Mouse (Mus musculus): ENCODE results near the gene Ccdc188.
"Not testable (repeated sequence)": the region's sequence is repeated elsewhere in the genome, so short reads cannot be mapped to it uniquely, and the experiment has no call there.

The Ccdc188 gene

DNA sequence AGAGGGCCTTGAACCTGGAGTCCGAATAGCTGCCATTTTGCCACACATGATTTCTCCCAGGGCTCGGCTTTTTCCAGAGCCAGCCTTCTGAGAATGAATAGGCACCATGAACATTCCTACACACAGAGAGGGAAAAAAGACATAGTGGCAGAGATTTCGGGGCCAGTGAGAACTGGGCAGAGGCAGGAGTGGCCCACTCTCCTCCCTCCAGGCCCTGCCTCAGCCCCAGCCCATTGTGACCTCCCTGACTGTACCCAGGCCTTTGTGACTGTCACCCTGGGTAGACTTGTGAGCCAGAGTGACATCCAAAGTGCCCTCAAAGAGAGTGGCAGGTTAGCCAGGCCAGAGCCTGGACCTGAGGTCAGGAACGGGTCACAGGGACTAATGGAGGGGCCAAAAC, at the start of gene Ccdc188:
Gene Ccdc188 (plus strand): TSS at position 301 of the 400 bp plus-strand sequence.
- ATAC-seq (ENCODE audit: low TSS enrichment), result no peak

DNA sequence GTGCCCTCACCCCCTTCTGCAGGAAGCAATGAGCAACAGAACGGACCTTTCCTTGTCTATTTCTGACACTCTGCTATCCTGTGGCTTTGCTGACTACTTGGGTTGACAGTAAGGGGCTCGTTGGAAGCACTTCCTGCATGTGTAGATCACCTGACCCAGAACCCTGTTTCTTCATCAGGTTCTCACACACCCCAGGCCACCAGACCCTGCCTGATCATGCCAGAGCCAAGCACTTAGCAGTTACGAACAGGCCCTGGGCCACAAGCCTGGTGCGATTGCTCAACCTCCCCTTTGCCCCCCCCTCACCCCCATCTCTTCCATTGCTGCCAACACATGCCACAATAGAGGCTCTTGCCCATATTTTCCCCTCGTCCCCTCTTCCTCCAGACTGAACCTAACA, 48.5 kb upstream of the Ccdc188 start:
- no peak for ATAC-seq (ENCODE audit: low TSS enrichment)

DNA sequence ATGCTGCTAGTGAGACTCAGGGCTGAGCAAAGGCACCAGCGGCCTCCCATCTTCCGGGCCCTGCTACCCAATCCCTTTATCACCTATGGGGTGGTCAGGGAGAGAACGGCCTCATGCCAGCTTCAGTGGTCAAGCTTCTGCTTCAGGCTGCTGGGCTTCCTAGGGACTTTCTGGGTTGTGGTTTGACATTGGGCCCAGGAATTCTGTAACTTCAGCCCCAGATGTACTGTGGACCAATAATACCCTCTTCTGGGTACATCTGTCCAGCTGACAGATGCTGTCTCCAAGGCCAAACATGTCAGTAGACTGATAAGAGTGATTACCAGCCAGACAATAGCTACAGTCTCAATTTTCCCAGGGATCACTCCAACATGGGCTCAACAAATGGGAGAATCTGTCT, 47.9 kb upstream of the Ccdc188 start:
- ATAC-seq (ENCODE audit: low TSS enrichment), result no peak

DNA sequence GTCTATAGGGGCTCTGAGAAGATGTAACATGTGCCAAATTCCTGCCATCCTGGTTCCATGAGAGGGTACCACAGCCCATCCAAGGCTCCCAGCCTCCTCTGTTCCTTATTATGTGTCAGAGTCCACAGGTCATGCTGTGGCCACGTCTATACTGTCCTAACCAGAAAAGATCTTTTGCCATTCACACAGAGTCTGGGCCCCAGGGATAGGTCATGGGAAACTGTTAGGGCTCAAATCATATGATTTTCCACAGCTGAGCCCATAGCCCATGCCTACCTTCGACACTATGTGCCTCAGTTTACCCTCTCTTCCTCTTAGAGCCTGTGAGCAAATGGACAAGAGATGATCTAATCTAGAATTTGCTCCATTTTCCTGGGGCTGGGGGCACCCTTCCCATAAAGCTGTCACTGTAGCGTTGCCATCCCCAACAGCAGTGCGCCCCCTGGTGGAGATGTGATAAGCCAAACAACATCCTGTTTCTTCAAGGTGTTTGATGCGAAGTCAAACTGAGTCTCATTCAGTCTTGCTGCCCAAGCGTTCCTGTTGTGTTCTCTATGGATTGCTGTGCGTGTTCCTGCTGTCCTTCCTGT, 45.3 kb upstream of the Ccdc188 start:
- no peak for ATAC-seq (ENCODE audit: low TSS enrichment)

DNA sequence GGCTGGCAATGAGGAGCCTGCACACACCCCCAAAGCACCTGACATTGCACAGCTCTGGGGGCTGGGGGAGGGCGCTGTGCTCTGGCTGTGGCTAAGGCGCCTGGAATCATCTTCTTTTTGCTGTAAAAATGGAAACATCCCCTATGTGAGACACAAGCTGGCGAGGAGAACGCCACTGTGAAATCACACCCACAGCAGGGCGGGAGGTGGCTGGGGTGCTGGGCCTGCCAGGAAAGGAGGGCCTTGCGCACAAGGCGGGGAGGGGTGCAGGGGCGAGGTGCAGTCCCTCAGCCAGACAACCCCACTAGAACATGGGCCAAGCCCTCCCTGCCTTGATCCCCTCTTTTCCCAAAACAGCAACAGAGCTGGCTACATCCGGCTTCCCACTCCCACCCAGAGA, 44.4 kb upstream of the Ccdc188 start:
- peak; percentile 69 for ATAC-seq (ENCODE audit: low TSS enrichment)

DNA sequence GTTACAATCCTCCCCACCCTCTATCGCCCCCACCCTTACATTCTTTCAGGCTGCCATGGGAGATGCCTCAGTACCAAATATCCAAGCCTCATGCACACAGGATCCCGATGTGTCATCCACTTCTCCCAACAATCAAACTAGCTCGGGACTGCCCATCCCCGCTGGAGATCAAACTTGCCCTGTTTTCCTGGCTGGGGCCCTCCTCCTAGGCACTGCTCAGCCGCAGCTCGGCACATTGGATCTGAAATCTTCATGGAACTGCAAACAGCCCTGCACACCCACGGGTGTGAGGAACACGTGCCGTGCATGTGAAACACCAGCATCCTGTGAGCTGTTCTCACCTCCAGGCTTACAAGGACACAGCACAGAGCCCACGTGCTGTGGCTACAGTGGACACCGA, 43.9 kb upstream of the Ccdc188 start:
- peak; percentile 52 for ATAC-seq (ENCODE audit: low TSS enrichment)

DNA sequence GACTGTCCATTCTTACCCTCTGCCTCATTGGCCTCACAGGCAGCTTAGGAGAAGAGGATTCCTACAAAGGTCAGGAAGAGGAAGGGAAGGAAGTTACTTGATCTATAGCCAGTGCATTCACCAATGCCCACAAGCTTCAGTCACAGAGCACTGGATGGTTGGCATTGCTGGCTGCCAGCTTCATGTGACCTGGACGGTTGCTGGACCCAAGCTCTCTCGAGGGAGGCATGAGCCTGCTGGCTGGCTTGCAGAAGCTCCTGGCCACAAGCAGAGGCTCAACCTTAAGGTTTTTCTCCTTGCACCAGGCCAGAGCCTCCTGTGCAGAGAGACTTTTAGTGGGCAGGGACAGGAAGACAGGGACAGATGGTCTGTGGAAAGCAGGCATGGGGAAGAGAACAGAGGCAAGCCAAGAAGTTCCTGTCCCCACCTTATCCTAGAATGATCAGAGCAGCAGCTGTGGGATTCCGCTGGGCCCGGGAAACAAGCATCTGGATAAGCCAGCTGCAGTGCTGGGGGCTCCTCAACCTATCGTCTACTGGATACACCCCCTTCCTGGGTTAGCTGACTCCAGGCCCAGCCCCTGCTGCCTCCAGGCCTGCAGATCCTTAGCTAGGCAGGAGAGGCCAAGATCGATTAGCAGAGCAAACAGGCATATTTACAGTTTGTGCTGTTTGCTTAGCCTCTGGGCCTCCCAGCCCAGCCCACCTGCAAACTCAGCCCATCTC, 41.7 kb upstream of the Ccdc188 start:
- 0 out of 2 replicates have a peak, but pooled peaks have one; percentile 20 for ATAC-seq (ENCODE audit: low TSS enrichment)

DNA sequence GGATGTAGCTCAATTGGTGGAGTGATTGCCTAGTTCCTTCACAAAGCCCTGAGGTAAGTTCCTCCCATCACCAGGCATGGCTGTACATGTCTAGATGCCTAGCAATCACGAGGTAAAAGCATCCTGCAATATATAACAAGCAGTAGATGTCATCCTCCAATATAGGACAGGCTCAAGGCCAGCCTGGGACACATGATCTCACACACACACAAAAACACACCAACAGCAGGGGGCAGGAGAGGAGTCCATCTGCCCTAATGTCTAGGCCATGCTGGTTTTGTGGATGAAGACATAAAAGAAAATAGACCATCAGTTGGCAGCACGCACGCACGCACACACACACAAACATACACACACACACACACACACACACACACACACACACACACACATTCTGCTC, 40.9 kb upstream of the Ccdc188 start:
- ATAC-seq (ENCODE audit: low TSS enrichment), result no peak

DNA sequence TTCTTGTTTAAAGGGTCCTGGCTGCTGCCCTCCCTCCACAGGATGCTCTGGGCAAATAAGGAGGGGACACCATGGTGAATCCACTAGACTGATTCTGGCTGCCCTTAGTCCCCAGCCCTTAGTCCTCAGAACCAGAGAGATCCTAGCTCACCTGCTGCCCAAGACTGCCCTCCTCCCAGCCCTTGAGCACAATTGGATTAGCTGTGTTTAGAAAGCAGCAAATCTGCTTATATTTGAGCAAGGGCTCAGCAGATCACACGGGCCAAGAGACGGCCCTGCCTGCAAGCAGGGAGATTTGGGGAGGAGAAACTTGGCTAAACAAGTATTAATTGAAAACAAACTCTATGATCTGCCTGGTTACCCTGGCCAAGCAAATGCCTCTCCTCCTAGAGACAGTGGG, 38.1 kb upstream of the Ccdc188 start:
- ATAC-seq (ENCODE audit: low TSS enrichment), result no peak

DNA sequence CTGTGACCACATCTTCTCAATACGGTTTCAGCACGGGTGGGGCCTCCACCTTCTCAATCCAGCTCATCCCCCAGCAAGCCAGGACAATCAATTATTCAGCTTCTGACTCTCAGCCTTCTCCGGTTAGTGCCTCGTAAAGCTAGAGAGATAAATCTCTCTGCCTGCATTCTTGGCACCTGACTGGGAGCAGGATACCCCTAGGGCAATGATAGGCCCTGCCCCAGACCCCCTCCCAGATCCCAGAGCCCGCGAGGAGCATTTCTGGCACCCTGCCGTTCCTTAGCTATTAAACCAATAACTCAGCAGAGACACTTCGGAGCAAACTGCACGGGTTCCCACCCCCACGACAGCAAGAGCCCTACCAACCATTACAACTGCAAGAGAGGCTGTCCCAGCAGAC, 36.3 kb upstream of the Ccdc188 start:
- no peak for ATAC-seq (ENCODE audit: low TSS enrichment)

DNA sequence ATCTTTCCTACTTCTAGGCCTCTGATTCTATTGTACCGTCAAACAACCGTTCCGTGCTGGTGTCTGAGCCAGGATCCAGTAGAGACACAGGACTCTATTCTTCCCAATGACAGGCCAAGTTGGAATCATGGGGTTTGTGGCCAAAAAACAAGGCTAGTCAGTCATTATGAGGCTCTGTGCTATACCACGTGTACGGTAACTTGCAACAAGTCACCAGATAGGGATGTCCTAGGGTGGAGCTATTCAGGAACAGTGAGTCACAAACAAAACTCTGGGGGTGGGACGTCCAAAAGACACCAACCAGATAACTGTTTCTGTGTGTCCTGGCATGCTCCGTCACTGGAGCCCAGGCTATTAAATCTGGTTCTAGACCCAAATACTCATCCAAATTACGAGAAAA, 34.9 kb upstream of the Ccdc188 start:
- ATAC-seq (ENCODE audit: low TSS enrichment), result no peak

DNA sequence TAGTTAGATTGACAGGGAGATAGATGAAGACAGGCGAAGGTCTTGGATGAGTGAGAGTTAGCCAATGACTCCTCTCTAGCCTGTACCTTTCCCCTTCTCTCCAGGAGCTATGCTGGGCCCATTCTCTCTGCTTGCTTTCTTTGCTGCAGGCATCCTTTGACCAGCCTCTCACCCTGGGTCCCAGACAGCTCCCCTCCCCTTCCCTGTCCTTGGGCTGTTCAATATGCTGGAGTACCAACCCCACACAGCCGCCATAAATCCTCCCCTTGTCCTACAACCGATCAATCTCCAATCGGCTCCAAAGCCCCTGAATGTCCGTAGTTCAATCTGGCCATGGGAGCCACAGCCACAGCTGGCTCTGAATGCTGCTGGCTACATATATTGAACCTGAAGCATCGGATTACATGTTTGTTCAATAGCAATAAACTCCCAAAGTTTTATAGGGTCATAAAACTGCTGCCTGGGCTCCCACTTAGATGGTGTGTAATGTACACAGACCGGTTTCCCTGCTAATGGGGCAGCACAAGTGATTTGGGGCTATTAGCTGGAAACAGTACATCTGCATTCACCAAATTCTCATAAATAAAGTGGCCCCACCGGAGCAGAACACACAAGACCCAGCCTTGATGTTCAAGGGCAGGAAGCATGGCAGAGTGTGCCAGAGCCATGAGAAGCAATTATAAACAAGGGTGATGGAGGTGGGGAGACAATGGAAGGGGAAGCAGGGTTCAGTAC, 31.8 kb upstream of the Ccdc188 start:
- ATAC-seq (ENCODE audit: low TSS enrichment), result no peak

DNA sequence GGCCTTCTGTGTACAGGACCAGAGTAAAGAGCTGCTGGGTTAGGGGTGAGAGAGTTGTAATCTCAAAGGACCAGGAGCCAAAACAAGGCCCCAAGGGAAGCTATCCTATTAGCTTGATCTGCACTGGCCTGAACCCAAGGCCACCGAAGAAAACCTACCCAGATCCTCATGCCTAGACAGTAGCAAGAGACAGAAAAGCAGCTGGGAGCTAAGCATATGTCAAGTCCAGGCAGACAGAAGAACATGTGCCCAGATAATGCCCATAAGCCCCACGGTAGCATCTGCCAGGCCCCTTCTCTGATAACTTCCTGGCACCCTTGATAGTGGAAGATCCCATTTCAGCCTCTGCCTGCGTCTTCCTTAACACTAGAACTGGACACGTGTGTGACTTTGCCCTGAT, 30.9 kb upstream of the Ccdc188 start:
- ATAC-seq (ENCODE audit: low TSS enrichment), result no peak

DNA sequence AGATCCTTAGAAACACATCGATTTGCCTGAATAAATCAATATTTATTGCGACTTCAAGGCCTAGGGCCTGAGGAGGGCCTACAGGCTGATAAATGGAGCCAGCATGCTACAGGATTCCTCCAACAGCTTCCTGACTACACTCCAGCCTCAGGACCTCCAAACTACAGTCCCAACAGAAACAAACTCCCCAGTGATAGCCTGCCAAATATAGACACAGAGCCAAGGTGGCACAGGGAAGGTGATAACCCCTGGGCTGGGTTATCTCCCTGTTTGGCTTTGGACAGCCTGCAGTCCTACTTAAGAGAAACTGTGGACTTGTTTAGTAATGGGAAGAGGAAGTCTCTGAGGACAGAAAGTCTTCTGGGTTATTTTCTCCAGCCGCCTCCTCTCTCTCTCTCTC, 30.5 kb upstream of the Ccdc188 start:
- ATAC-seq (ENCODE audit: low TSS enrichment), result peak; percentile 53; the same call in 1 of the 2 replicates

DNA sequence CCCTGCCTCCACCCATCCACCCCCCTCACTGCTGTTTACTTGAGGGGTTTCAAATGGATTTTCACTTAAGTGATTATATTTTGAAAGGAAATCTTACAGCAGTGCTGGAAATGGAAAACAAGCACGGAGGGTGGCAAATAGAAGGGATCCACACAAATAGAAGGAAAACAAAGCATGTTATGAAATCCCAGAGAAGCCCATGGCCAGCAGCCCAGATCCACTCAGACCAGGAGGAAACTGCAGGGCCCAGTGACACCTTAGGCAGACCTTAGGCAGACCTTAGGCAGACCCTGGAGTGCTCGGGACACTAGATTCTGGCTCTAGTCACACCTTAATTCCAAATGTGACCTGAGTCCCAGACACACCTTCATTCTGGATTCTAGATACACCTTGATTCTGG, 26.7 kb upstream of the Ccdc188 start:
- ATAC-seq (ENCODE audit: low TSS enrichment), result no peak

DNA sequence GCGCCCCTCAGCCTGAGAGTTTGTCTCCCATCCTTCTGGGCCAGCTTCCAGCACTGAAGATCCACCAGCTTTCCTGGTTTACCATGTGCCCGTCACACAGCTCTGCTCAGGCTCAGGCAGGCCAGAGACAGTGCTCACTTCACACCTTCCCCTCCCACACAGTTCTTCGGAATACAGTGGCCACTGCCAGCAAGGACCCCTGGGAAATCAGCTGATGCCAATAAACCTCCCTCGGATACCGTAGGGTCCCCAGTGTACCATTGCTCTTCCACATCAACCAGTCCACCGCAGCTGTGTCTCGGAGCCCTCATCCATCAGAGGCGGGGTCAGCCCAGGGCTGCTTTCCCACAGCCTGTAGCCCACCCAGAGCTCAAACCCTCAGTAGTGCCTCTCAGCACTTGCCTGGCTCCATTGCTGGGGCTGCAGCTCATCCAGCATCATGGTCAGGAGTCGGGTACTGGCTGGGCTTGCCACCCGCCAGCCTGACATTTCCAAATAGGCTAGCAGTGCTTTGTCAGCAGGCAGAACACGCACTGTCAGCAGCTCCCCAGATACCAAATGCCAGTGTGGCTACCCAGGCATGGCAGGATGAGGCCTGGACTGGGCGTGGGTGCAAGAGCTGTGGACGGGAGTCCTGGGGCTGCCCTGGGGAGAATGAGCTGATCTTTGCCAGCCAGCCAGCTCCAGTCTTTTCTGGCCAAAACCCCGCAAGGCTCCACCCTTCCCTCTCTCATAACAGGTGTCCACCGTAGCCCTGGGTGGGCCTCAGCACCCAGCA, 23.3 kb upstream of the Ccdc188 start:
- peak; percentile 24; the same call in 1 of the 2 replicates for ATAC-seq (ENCODE audit: low TSS enrichment)

DNA sequence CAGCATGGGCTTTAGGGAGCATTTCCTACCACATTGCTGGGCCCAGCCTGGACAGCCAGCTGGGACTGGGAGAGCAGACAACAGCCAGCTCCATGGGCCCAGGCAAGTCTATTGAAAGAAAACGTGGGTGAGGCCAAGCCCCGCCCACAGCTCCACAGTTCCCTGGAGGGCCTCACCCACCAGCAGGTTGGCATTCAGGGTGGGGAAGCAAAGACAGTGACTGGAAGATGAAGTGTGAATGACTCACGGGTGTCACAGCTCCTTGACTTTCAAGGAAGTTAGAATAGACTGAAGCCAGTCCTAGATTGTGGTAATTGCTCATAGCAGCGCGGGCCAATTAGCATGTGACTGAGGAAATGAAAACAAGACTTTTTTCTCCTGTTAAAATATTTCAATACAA, 22.6 kb upstream of the Ccdc188 start:
- peak; percentile 69 for ATAC-seq (ENCODE audit: low TSS enrichment)

DNA sequence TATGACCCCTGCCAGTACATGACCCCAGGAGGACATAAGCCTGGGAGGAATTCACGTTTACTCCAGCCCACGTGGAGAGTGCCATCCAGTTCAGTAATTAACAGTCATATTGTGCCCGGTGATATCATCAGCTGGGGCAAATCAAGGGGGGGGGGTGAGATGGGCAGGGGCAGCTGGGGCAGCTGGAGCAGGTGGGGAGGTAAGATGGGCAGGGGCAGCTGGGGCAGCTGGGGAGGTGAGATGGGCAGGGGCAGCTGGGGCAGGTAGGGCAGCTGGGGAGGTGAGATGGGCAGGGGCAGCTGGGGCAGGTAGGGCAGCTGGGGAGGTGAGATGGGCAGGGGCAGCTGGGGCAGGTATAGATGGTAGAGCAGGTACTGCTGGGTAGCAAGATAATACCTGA, 22.1 kb upstream of the Ccdc188 start:
- not testable (repeated sequence) for ATAC-seq (ENCODE audit: low TSS enrichment)

DNA sequence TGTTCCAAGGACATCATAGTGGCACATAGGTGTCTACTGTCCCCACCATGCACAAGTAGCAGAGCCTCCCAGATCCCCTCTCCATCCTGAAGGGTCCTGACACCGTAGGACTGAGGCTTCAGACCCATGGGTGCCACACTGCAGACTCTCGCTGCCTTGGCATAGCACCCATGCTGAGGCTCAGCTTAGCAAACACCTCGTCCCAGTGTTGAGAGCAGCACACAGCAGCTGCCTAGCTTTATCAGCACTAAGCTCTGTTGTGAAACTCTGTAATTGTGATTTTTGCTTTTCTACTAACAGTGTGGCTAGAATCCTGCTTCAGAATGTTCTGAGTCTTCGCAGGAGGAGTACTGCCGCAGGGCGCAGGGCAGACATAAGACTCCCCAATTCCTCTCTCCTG, 19.8 kb upstream of the Ccdc188 start:
- peak; percentile 45 for ATAC-seq (ENCODE audit: low TSS enrichment)

DNA sequence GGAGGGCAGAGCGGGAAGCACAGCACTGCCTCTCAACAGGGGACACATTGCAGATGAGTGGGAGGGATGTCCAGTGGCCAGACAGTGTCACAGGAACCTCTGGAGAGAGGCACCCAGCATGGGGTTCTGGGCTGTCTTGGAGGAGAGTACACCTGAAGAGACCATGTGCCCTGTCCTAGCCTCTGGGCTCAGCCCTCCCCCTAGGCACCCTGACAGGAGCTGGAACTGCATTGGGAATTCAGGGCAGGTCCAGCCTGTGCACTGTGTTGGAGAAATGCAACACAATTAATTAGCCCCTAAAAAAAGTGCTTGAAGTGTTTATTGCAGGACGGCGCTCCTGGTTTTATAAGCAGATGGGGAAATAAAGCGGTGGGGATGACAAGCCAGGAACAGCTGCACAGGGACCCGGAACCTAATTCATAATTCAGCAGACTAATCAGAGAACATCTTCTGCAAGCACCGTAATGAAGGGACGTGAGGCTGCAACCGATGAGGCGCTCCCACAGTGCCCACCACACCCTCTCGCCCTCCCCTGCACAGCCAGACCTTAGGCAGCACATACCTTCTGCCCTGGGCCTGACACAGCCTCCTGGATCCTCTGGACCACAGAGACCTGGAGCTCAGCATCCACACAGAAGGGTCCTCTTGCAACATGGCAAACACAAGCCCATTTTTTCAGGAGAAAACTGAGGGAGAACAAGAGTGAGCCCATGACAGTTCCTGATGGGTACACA, 19.1 kb upstream of the Ccdc188 start:
- ATAC-seq (ENCODE audit: low TSS enrichment), result no peak

DNA sequence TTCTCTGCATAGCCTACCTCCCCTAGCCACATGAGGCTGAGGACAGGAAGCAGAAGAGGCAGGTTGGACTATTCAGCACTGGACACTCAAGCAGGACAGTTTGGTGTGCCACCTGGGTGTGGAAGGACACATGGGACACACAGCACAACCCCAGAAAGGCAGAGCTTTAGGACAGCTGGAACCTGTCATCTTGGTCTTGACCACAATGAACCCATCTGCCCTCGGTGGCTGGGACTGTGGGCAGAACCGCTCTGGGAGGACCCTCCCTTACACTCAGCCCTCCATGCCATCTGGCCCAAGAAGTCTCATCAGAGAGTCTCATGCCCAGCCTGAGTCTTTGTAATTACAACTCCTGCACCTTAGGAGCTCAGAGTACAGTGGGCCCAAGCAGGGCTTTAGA, 17.6 kb upstream of the Ccdc188 start:
- ATAC-seq (ENCODE audit: low TSS enrichment), result no peak

DNA sequence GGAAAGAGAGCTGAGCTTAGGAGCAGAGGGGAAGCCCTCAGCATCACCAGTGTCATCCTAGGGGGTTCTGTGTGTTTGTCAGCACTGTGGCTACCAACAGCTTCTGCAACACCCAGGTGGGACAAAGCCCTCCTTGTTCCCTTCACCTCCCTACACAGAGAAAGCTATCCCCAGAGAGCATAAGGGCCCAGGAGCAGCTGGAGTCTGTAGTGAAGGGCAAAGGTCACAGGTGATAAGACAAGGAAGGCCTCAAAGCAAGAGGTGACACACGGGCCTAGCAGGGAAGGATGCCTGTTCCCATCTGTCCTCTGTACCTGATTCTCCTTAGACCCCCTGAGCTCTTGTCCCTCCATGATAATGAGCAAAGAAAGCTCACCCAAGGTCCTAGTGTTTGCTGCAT, 16.1 kb upstream of the Ccdc188 start:
- no peak for ATAC-seq (ENCODE audit: low TSS enrichment)
